Mouse (Mus musculus) splenic B cell, adult 2 months (primary cell): ENCODE measurements around the gene Otulin.
A peak's percentile ranks its signal among the peaks of the same experiment; 100 is the strongest.

Experiments used
- DNase-seq: peaks from one replicate; pipeline ENCODE4 v3.0.0-alpha.2; 2011; ENCODE audit warnings: low read depth, low spot score
- H3K27me3 ChIP-seq: 2 replicates; pipeline ENCODE4 v1.6.1; 2012; ENCODE audit warnings: mild to moderate bottlenecking, low read length, moderate library complexity, mixed read lengths; ENCODE audit not compliant: control insufficient read depth, poor library complexity, insufficient read depth, severe bottlenecking
- H3K36me3 ChIP-seq: 2 replicates; pipeline ENCODE4 v1.6.1; 2012; ENCODE audit warnings: mild to moderate bottlenecking, low read length, moderate library complexity, mixed read lengths; ENCODE audit not compliant: control insufficient read depth, poor library complexity, insufficient read depth, severe bottlenecking

Otulin gene

GRCm38 (mm10) chr15:27550358-27550992 is 80.0 kb downstream of the Otulin start:
- Histone ChIP-seq H3K36me3 (no peaks in the 10 kb centered on the region), H3K27me3 (no peaks in the 10 kb centered on the region)
- no peak for DNase-seq

GRCm38 (mm10) chr15:27549878-27550277 is 80.6 kb downstream of the Otulin start:
- no peaks in the 10 kb centered on the region for H3K36me3 ChIP-seq
- DNase-seq: no peak
- no peaks in the 10 kb centered on the region for H3K27me3 ChIP-seq

- Histone ChIP-seq H3K27me3 (no peaks in the 10 kb centered on the region), H3K36me3 (no peaks in the 10 kb centered on the region)
- no peak for DNase-seq
These were observed 81.4 kb downstream of the Otulin start for GRCm38 (mm10) chr15:27549071-27549470.

GRCm38 (mm10) chr15:27548110-27548509 is 82.4 kb downstream of the Otulin start:
- Histone ChIP-seq H3K27me3 (no peaks in the 10 kb centered on the region), H3K36me3 (no peaks in the 10 kb centered on the region)
- DNase-seq: no peak

GRCm38 (mm10) chr15:27545203-27545602 is 85.3 kb downstream of the Otulin start:
- no peak for DNase-seq
- H3K27me3 ChIP-seq: no peaks in the 10 kb centered on the region
- no peaks in the 10 kb centered on the region for H3K36me3 ChIP-seq

DNA sequence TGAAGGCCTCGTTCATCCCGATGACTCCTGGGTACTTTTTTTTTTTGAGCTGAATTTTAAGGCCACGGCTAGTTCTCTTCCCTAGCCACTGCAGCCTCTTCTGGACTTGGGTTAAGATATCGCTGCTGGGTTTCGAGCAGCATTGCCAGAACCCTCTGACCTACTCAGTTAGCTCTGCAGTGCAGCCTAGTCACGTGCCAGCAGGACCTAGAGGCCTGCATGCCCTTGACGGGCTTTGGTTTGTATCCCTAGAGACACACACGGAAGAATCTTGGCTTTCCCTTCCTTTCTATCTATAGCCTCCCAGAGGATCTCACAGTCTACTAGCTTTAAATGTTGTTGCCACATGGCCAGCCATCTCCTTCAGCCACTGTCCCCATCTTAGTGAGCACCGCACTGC is 90.7 kb downstream of the Otulin start:
- no peaks in the 10 kb centered on the region for H3K27me3 ChIP-seq
- no peaks in the 10 kb centered on the region for H3K36me3 ChIP-seq
- DNase-seq: no peak

DNA sequence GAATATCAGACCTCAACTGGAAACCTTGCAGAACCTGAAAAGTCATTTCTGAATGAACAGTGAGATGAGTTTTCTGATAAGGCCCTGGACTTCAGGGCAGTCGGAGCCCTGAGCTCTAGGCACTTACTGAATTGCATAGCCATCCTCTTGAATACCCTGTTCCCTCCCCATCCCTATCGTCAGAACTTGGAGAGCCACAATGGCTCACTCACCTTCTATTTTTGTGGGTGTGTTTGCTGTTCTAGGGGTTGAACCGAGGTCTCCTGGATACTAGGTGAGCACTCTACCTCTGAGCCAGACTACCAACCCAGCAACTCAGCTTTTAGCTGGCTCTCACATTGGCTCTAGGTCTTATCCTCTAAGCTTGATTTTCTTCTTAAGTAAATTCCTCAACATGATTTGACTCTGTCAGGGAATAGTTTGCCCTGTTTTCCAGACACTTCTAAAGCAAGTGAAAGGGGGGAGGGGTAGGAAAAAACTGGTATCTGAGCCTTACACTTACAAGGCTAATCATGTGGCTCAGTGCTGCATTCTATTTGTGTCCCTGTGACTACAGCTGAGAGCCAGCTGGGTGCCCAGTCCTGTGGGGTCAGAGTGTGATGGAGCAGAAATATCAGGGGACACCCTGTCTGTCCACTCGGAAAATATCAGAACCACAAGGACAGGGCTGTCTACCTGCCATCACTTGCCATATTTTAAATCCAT is 92.8 kb downstream of the Otulin start:
- no peaks in the 10 kb centered on the region for H3K27me3 ChIP-seq
- H3K36me3 ChIP-seq: no peaks in the 10 kb centered on the region
- DNase-seq: no peak

DNA sequence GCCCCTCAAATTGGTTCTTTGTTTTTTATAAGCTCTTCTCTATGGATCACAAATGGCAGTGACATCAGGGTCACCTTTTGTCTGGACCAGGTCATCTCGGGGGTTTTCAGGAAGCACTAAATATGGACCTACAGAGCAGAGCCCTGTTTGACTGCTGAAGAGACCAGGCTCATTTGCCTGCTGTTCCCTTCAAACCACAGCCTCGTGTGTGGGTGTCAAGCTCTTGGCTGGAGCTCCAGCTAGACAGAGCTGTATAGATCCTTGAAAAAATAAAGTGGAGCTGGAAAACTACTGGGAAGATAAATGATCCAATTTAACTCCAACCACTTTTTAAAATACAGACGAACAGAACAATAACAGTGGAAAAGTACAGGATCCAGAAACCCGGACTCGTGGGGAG is 93.7 kb downstream of the Otulin start:
- DNase-seq: no peak
- no peaks in the 10 kb centered on the region for H3K36me3 ChIP-seq
- no peaks in the 10 kb centered on the region for H3K27me3 ChIP-seq

- no peak for DNase-seq
- Histone ChIP-seq H3K27me3 (no peaks in the 10 kb centered on the region), H3K36me3 (no peaks in the 10 kb centered on the region)
These were observed 94.3 kb downstream of the Otulin start for GRCm38 (mm10) chr15:27536186-27536585.

- Histone ChIP-seq H3K36me3 (no peaks in the 10 kb centered on the region), H3K27me3 (no peaks in the 10 kb centered on the region)
- no peak for DNase-seq
These were observed 94.8 kb downstream of the Otulin start for GRCm38 (mm10) chr15:27535681-27536080.

DNA sequence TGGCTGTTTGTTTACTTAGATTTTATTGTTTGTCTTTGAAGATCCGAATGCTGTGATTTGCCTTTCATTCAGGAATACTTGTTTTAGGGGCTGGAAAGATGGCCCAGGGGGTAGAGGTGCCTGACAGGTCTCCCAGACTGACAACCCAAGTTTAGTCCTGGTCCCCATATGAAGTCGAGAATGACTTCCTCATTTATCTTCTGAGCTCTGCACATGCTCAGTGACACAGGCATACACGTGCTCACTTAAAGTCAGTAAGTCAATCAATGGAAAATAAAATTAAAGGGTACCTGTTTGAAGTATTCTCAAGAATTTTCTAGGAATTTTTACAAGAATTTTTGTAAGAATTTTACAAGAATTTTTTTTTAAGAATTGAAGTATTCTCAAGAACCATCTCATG is 97.5 kb downstream of the Otulin start:
- no peaks in the 10 kb centered on the region for H3K36me3 ChIP-seq
- H3K27me3 ChIP-seq: no peaks in the 10 kb centered on the region
- DNase-seq: peak; percentile 28

GRCm38 (mm10) chr15:27530023-27530422 is 100.5 kb downstream of the Otulin start:
- Histone ChIP-seq H3K27me3 (no peaks in the 10 kb centered on the region), H3K36me3 (no peaks in the 10 kb centered on the region)
- no peak for DNase-seq

- H3K36me3 ChIP-seq: no peaks in the 10 kb centered on the region
- no peak for DNase-seq
- H3K27me3 ChIP-seq: no peaks in the 10 kb centered on the region
These were observed 101.6 kb downstream of the Otulin start for GRCm38 (mm10) chr15:27528896-27529295.

DNA sequence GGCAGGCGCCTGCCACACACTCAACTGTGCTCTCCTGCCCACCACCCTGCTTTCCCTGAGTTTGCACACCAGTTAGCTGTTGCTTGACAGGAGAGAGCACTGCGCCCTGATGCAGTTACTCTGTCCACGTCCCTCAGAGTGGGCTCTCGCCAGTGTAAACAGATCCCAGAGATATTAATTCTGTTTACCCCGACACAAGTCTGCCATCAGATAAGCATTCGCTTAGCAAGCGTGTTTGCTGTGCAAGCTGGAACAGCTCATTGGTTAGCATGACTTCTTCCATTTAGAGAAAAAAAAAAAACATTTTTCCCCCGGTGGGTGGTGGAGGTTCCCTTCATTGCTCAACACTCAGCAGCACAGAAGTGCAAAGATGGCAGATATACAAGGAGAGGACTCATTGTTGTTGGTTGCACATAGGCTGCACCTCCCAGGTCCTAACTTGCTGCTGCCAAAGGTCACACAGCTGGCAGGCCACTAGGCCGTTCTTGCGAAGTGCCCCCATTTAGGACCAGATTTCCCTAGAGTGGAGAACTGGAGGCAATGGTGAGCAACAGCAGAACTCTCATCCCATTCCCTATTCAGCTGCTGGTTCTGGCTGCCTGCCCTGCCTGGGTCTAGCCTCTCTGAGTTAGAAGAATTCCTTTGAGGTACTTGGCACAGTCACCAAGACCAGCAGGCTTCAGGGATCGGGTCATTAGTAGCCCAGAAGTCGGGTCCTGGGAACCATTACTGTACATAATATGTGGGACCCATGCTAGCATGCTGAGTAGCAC is 105.1 kb downstream of the Otulin start:
- no peak for DNase-seq
- Histone ChIP-seq H3K27me3 (no peaks in the 10 kb centered on the region), H3K36me3 (no peaks in the 10 kb centered on the region)

DNA sequence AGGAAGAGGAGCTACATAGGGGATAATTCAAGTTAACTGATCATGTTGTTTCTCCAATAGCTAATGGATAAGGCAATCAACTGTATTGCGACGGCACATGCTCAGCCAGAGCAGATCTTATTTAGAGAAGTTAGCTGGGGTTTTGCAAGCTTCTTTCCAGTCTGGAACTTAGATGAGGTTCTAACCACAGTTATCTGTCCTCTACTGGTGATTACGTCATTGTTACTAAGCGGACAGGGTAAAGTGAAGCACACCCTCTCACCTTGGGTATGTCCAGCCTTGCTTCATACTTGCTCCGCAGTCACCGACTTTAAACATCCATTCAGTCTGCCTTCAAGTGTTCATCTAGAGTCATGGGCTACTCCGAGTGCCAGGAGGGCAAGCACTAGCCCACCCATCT is 110.6 kb downstream of the Otulin start:
- no peaks in the 10 kb centered on the region for H3K27me3 ChIP-seq
- DNase-seq: no peak

More for the DNA sequence above, 110.6 kb downstream of the Otulin start:
- H3K36me3 ChIP-seq: no peaks in the 10 kb centered on the region
